Mouse (Mus musculus): Measurements from ENCODE around the gene Gabpb2. TPM values are rescaled to one million over a fixed set of nuclear protein-coding genes. Genes with fewer than 3 reads are reported as not detected.
"Not testable (repeated sequence)": the region's sequence is repeated elsewhere in the genome, so short reads cannot be mapped to it uniquely, and the experiment has no call there.

Gene Gabpb2
- polyA plus RNA-seq, 1 experiment: 30.6 TPM

GRCm38 (mm10) chr3:95133176-95133575, 84.5 kb downstream of the Gabpb2 start:
- no peak for TF ChIP-seq CTCF (IDR thresholded peaks at IDR 0.05; ENCODE audit: borderline replicate concordance, insufficient read depth, low read depth, low read length)
- no peak for TF ChIP-seq POLR2A (IDR thresholded peaks at IDR 0.05; ENCODE audit: borderline replicate concordance, insufficient read depth, low read length)
- WGBS: 54% methylated on average over 11 of the region's 11 CpGs
- H3K27me3 ChIP-seq (ENCODE audit: control insufficient read depth, insufficient read depth, low read length): no peaks in the 10 kb centered on the region
- peak in 1 of 2 experiments; percentile 20 for DNase-seq
- peak overlapping the region; percentile 12; the same call in 1 of the 2 replicates for H3K27ac ChIP-seq (ENCODE audit: insufficient read depth, low read length)
- H3K4me3 ChIP-seq (replicated peaks; ENCODE audit: insufficient read depth, low read depth, low read length): peak overlapping the region; percentile 76
- peaks cover 21% of the 10 kb centered on the region for H3K4me1 ChIP-seq (ENCODE audit: control insufficient read depth, insufficient read depth, low read length)

GRCm38 (mm10) chr3:95132389-95132788, 85.3 kb downstream of the Gabpb2 start:
- H3K27me3 ChIP-seq (ENCODE audit: control insufficient read depth, insufficient read depth, low read length); DNase-seq; H3K4me3 ChIP-seq (replicated peaks; ENCODE audit: insufficient read depth, low read depth, low read length); H3K27ac ChIP-seq (ENCODE audit: insufficient read depth, low read length): not testable (repeated sequence)
- H3K4me1 ChIP-seq (ENCODE audit: control insufficient read depth, insufficient read depth, low read length): peaks cover 23% of the 10 kb centered on the region
- WGBS: 82% methylated on average over 2 of the region's 2 CpGs

Other genes with a start within 250 kb of the Gabpb2 start
- gene Pi4kb, start 243.2 kb downstream of the Gabpb2 start, polyA plus RNA-seq (2012; rRNA removed): 68.4 and 68.9 TPM in 2 replicates
- 40.9 and 43.8 TPM in 2 replicates for gene Zfp687, start 202.5 kb downstream of the Gabpb2 start, polyA plus RNA-seq (2012; rRNA removed)
- gene Psmd4, start 175.3 kb downstream of the Gabpb2 start, polyA plus RNA-seq (2012; rRNA removed): 227 and 245 TPM in 2 replicates
- 26.6 and 28.7 TPM in 2 replicates for gene Pip5k1a, start 111.0 kb downstream of the Gabpb2 start, polyA plus RNA-seq (2012; rRNA removed)
- gene Vps72, start 106.9 kb downstream of the Gabpb2 start, polyA plus RNA-seq (2012; rRNA removed): 71.6 and 71.7 TPM in 2 replicates
- 1.0 and 1.2 TPM in 2 replicates for gene Tmod4, start 93.4 kb downstream of the Gabpb2 start, polyA plus RNA-seq (2012; rRNA removed)
- gene Scnm1, start 83.9 kb downstream of the Gabpb2 start, polyA plus RNA-seq (2012; rRNA removed): 134 and 139 TPM in 2 replicates
- 31.8 and 34.9 TPM in 2 replicates for gene Lysmd1, start 83.8 kb downstream of the Gabpb2 start, polyA plus RNA-seq (2012; rRNA removed)
- gene Tnfaip8l2, start 75.6 kb downstream of the Gabpb2 start, polyA plus RNA-seq (2012; rRNA removed): 1.3 and 2.0 TPM in 2 replicates
- gene Sema6c, start 57.5 kb downstream of the Gabpb2 start, polyA plus RNA-seq (2012; rRNA removed): 40.5 and 42.9 TPM in 2 replicates
- gene Cdc42se1, start 10.8 kb upstream of the Gabpb2 start, polyA plus RNA-seq (2012; rRNA removed): 74.0 and 75.0 TPM in 2 replicates
- 339 and 352 TPM in 2 replicates for gene Mllt11, start 14.3 kb upstream of the Gabpb2 start, polyA plus RNA-seq (2012; rRNA removed)
- 0.75 and 0.90 TPM in 2 replicates for gene Gm128, start 23.7 kb upstream of the Gabpb2 start, polyA plus RNA-seq (2012; rRNA removed)
- gene Bnipl, start 33.3 kb upstream of the Gabpb2 start, polyA plus RNA-seq (2012; rRNA removed): 1.8 and 1.9 TPM in 2 replicates
- 96.8 and 103 TPM in 2 replicates for gene Mindy1, start 63.4 kb upstream of the Gabpb2 start, polyA plus RNA-seq (2012; rRNA removed)
- 43.2 and 47.6 TPM in 2 replicates for gene Prune1, start 64.2 kb upstream of the Gabpb2 start, polyA plus RNA-seq (2012; rRNA removed)
- 1.2 and 1.5 TPM in 2 replicates for gene Anxa9, start 89.3 kb upstream of the Gabpb2 start, polyA plus RNA-seq (2012; rRNA removed)
- 133 and 142 TPM in 2 replicates for gene Cers2, start 96.9 kb upstream of the Gabpb2 start, polyA plus RNA-seq (2012; rRNA removed)
- gene Setdb1, start 139.3 kb upstream of the Gabpb2 start, polyA plus RNA-seq (2012; rRNA removed): 36.5 and 38.0 TPM in 2 replicates
- gene 4930558C23Rik, start 184.9 kb upstream of the Gabpb2 start, polyA plus RNA-seq (2012; rRNA removed): not detected in 2 replicates
- gene Arnt, start 216.5 kb upstream of the Gabpb2 start, polyA plus RNA-seq (2012; rRNA removed): 56.3 and 61.5 TPM in 2 replicates

Measured in cerebellum, adult 2 months (tissue).